Mouse (Mus musculus): ENCODE results near the gene Tlr13.
"Not testable (repeated sequence)": the region's sequence is repeated elsewhere in the genome, so short reads cannot be mapped to it uniquely, and the experiment has no call there.

The Tlr13 gene

GRCm38 (mm10) chrX:106186713-106187649 is 44.0 kb downstream of the Tlr13 start, which contains the start of gene Pgk1:
Gene Pgk1, plus strand, starts transcription at chrX:106187100.
- peak; percentile 89 for DNase-seq

- peak; percentile 50 for DNase-seq
Observed at GRCm38 (mm10) chrX:106187737-106188136, 44.7 kb downstream of the Tlr13 start.

- DNase-seq = no peak
Observed at GRCm38 (mm10) chrX:106189356-106189755, 46.4 kb downstream of the Tlr13 start.

GRCm38 (mm10) chrX:106190091-106190490 is 47.1 kb downstream of the Tlr13 start:
- no peak for DNase-seq

GRCm38 (mm10) chrX:106194361-106194760 is 51.4 kb downstream of the Tlr13 start:
- DNase-seq = not testable (repeated sequence)

- DNase-seq = no peak
Observed at GRCm38 (mm10) chrX:106197308-106197707, 54.3 kb downstream of the Tlr13 start.

- DNase-seq = no peak
Observed at GRCm38 (mm10) chrX:106198904-106199303, 55.9 kb downstream of the Tlr13 start.

- DNase-seq = no peak
Observed at GRCm38 (mm10) chrX:106209100-106209499, 66.1 kb downstream of the Tlr13 start.
